Mouse (Mus musculus) c-Kit-negative CD71-positive TER-119-positive erythroid progenitor cells, embryonic 14.5 days (primary cell): ENCODE measurements at regions not wholly inside any gene's neighbourhood (a gene's known extent, or its start where the extent isn't known, plus 50 kb on each side); places are given as distances from the start of the nearest gene placed in this dataset.
"Not testable (repeated sequence)": the region's sequence is repeated elsewhere in the genome, so short reads cannot be mapped to it uniquely, and the experiment has no call there.

Experiments
- DNase-seq: peaks from one replicate; pipeline ENCODE4 v3.0.0-alpha.2; 2013; ENCODE audit warnings: low read depth, low spot score

- DNase-seq: no peak
These were observed 151.4 kb upstream of the 1700012A03Rik start for GRCm38 (mm10) chr6:31898609-31899008.

- no peak for DNase-seq
These were observed 153.0 kb upstream of the 1700012A03Rik start for GRCm38 (mm10) chr6:31897001-31897400.

GRCm38 (mm10) chr6:31895835-31896234 lies 154.2 kb upstream of the 1700012A03Rik start:
- DNase-seq: no peak

GRCm38 (mm10) chr6:31886931-31887330 lies 163.1 kb upstream of the 1700012A03Rik start:
- DNase-seq: no peak

- DNase-seq: not testable (repeated sequence)
These were observed 164.8 kb upstream of the 1700012A03Rik start for GRCm38 (mm10) chr6:31885196-31885595.

- DNase-seq: no peak
These were observed 166.3 kb upstream of the 1700012A03Rik start for GRCm38 (mm10) chr6:31883726-31884125.

GRCm38 (mm10) chr6:31874616-31875015 lies 175.4 kb upstream of the 1700012A03Rik start:
- no peak for DNase-seq

- no peak for DNase-seq
These were observed 176.1 kb upstream of the 1700012A03Rik start for GRCm38 (mm10) chr6:31873911-31874310.

- DNase-seq: no peak
These were observed 178.3 kb upstream of the 1700012A03Rik start for GRCm38 (mm10) chr6:31871766-31872165.

- no peak for DNase-seq
These were observed 188.1 kb upstream of the 1700012A03Rik start for GRCm38 (mm10) chr6:31861996-31862395.

- DNase-seq: no peak
These were observed 190.4 kb upstream of the 1700012A03Rik start for GRCm38 (mm10) chr6:31859621-31860020.

- no peak for DNase-seq
These were observed 195.8 kb upstream of the 1700012A03Rik start for GRCm38 (mm10) chr6:31854261-31854660.

- no peak for DNase-seq
These were observed 203.7 kb upstream of the 1700012A03Rik start for GRCm38 (mm10) chr6:31846319-31846718.

- DNase-seq: no peak
These were observed 204.4 kb upstream of the 1700012A03Rik start for GRCm38 (mm10) chr6:31845671-31846070.

- no peak for DNase-seq
These were observed 209.4 kb upstream of the 1700012A03Rik start for GRCm38 (mm10) chr6:31840621-31841020.

- DNase-seq: peak; percentile 16
These were observed 211.5 kb upstream of the 1700012A03Rik start for GRCm38 (mm10) chr6:31838588-31838987.

- DNase-seq: no peak
These were observed 214.3 kb upstream of the 1700012A03Rik start for GRCm38 (mm10) chr6:31835795-31836194.

GRCm38 (mm10) chr6:31834503-31834902 lies 215.5 kb upstream of the 1700012A03Rik start:
- DNase-seq: no peak

GRCm38 (mm10) chr6:31830610-31831009 lies 219.4 kb upstream of the 1700012A03Rik start:
- DNase-seq: no peak

- no peak for DNase-seq
These were observed 226.4 kb upstream of the 1700012A03Rik start for GRCm38 (mm10) chr6:31823616-31824015.

- no peak for DNase-seq
These were observed 227.6 kb upstream of the 1700012A03Rik start for GRCm38 (mm10) chr6:31822186-31823085.

- DNase-seq: no peak
These were observed 228.4 kb upstream of the 1700012A03Rik start for GRCm38 (mm10) chr6:31821621-31822020.

GRCm38 (mm10) chr6:31817640-31818039 lies 232.4 kb upstream of the 1700012A03Rik start:
- peak; percentile 32 for DNase-seq
